Mouse (Mus musculus) layer of hippocampus, adult 11-12 months (tissue): ENCODE results near the gene Naip2.

Experiments used
- DNase-seq: peaks from one replicate; pipeline ENCODE4 v3.0.0; 2022; ENCODE audit warnings: low spot score

Gene Naip2

DNA sequence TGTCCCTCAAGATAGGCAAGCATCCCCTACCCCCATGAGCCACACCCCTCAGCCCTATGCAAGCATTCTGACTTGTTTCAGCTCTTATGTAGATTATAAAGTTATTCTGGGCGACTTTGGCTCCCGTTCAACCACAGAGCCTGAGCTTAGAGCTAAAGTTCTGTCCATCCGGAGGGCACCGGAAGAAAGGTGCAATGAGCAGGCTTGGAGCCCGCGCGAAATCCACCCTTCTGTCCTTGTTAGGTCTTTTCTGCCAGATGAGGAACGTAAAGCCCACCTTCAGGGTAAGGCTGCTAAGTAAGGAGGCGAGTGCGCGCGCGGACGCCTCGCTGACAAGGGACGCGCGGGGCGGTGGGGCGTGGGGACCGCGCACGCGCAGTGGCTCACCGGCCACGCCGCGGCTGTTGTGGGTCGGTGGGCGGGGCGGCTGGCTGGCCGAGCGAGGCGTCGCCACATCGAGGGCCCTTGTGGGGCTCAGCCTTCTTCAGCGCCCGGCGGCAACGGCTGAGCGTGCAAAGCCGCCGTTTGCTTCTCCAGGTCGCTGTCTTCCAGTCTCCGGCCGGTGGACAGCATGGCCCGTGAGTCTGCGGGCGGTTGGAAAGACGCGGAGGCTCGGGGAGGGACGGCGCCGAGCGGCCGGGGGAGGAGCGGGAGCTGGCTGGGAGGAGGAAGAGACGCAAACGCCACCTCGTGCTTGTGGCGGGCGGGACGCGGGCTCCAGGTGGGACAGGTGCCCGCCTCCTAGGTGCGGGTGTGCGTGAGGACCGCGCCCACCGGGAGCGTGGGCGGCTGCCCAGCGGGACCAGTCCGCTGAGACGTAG lies 94.0 kb downstream of the Naip2 start, which contains the start of gene Serf1:
Gene Serf1, plus strand, starts transcription at position 361 of the 821 bp plus-strand sequence.
- peak; percentile 73 for DNase-seq

DNA sequence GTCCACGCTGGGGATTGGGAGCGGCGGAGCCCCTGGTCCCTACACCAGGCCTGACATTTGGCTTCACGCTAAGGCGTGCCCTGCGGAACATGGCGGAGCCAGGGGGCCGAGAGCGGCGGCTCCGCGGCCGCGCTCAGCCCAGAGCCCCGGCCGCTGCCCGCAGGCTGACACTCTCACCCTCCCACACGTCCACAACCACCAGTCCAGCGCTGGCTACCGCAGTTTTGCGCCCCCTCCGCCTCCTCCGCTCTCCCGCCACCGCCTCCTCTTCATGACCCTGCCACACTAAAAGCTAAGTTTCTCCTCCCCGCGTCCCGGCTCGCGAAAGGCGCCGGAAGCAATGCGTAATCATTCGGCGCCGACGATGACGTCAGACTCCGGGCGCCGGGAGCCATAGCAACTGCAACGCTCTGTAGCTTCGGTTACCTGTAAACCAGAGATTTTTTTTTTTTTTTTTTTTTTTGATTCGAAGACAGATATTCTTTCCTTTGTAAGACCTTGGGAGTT lies 98.1 kb downstream of the Naip2 start, which contains the start of gene Bdp1:
Gene Bdp1, minus strand, starts transcription at position 323 of the 507 bp plus-strand sequence.
- peak; percentile 94 for DNase-seq

DNA sequence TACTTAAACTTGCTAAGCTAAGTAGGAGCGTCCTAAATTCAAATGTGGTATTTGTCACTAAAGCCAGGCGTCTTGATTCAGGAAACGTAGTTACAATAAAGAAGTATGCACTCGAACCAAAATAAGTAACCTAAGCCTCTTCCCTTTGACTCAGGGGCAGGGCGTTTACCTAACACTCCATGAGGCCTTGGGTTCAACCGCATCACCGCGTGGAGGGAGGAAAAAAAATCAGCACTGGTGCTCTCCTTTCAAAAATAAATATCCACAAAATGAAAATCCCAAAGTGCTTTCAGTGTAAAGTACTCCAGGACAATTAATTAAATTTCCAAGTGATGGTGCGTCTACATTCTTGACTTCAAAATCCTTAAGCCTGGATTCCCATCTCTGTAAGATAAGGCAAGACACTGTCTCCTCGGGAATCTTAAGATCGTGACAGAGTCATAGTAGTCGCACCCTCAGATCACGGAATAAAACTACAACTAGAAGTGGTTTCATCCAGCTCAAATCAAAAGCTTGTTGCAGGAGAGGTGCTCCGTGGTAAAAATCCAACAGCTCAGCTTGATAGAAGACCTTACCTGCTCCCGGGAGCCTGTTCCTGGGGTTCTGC lies 98.7 kb downstream of the Naip2 start:
- no peak for DNase-seq

DNA sequence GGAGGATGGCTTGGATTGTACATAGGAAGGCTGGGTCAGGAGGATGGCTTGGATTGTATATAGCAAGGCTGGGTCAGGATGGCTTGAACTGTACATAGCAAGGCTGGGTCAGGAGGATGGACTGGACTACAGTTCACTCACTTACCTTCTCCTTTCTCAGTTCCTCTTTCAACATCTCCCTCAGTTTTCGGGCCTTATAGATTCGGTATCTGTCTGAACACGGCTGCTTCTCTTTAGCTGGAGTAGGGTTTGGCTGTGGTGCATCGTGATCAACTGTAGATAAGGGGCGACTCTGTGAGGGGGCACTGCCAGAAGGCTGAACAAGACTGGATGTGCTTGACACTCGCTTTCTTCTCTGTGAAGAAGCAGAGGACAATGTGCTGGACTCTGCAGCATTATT lies 103.1 kb downstream of the Naip2 start:
- no peak for DNase-seq
